Mouse (Mus musculus) retina, embryonic 14.5 days (tissue): ENCODE data around the gene Hyls1.
A peak's percentile ranks its signal among the peaks of the same experiment; 100 is the strongest.

ENCODE experiments used
- DNase-seq: peaks from one replicate; pipeline ENCODE4 v3.0.0-alpha.2; 2015; ENCODE audit warnings: low spot score

Hyls1 gene

DNA sequence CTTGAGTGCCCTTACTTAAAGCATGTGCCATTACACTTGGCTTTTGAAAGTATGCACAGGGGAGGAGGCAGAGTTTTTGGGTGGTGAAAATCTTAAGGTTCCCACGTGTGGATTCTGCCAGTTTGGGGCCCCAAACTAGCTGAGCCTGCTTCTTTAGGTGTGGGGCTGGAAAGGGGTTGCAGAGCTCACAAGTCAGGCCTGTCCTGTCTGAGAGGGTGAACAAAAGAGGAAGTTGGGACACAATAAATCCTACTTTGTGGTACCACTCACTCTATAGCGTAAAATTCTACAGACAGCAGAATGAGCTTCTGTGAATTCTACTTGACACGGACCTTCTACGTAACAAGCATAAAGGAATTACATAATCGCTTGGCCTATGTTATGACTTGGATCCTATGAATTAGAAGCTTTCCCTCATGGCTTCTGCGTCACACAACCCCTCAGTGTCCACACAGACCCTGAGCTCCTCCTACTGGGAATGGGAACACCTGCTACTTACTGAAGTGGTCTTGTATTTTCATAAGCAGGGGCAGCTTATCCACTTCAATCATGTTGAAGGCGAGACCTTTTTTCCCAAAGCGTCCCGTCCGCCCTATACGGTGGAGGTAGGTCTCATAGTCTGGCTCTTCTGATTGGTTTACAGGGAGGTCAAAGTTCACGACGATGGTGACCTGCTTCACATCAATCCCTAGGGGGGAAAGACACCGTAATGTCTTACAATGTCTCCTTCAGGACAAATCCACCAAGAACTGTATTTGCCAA, 26.9 kb downstream of the Hyls1 start:
- no peak for DNase-seq

DNA sequence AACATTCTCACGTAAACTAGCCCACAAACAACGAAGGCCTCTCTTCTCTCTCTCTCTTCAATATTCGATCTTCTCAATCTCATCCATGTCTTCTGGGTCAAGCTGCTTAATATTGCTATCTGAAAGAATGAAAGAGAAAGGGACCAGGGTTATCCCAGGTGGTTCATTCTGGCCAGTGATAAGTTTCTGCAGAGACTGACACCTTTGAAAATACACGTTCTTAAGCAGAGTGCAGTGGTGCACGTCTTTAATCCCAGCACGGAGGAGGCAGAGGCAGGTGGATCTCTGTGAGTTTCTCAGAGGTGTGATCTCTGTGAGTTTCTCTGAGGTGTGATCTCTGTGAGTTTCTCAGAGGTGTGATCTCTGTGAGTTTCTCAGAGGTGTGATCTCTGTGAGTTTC, 28.3 kb downstream of the Hyls1 start:
- DNase-seq = no peak

DNA sequence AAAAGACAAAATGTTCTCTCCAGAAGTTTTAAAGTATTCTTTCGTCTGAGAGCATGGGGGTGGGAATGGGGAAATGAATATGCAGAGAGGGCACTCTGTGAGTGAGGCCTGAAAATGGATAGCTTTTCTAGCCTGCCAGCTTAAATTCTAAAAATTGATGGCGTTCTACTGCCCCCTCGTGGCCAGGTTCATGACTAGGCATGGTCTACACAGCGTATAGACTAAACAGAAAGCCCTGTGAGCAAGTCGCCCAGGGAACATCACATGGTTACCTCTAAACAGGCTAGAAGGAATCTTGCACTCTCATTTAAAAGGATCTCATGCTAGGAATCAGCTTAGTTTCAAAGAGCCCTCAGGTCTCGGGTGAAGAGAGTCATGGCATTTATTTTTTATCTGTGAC, 28.7 kb downstream of the Hyls1 start:
- DNase-seq = peak; percentile 93

DNA sequence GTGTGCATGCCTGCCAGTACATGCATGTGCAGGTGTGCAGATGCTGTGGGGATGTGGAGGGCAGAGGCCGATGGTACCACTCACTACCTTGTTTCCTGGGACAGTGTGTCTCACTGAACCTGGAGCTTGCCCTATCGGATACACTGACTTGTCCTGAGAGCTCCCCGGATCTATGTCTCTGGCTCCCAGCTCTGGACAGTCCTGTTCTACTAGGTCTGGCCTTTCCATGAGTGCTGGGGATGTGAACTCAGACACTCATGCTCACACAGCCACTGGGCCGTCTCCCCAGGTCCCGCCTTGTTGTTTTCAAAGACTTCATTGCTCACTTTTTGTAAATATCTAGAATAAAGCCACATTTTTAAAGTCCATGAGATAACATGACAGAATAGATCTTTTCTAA, 29.2 kb downstream of the Hyls1 start:
- DNase-seq = no peak

DNA sequence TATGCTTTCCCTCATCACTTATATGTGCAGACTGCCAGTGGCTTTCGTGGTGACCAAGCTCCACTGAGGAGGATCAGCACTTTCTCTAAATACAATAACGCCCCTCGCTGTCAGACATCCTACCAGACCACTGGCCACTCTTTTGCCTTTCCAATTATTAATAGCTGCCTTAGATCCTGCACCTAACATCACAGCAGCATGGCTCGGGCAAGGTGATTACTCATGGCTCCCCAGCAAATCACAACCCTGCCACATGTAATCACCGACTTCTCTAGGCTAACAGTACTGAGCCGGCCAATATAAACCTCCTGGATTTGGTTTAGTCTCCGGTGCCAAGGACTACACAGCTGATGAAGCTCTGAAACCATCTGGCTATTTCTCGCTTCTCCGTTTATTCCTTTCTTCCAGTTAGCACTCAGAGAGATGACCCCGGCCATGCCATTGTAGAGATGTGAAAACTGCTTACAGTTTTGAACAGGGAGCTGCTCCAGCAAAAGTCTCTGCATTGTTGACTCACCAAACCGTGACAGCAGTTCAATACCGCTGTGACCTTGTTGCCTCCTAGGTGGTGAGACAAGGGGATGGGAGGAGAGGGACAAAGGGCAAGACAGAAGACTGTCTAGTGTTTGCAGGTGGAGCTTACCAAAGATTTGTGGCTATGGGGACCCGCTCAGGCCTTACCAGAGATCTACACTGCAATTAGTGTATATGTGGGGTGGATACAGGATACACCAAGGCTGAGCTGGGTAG, 31.0 kb downstream of the Hyls1 start:
- DNase-seq = no peak

DNA sequence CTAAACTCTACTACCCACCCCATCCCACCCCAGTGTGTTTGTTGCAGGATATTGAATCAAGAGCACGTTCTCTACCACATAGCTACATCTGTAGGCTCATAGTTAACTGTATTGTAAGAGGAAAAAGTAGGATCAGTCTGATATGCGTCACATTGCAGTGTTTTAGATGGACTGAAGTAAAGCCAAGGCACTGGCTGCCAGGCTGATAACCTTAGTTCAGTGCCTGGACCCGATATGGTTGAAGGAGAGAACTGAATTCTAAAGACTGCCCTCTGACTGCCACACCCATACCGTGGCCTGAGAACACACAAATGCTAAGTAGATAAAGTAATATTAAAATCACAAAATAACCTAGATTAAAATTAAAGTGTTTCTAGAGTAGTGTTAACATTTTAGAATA, 34.3 kb downstream of the Hyls1 start:
- no peak for DNase-seq

DNA sequence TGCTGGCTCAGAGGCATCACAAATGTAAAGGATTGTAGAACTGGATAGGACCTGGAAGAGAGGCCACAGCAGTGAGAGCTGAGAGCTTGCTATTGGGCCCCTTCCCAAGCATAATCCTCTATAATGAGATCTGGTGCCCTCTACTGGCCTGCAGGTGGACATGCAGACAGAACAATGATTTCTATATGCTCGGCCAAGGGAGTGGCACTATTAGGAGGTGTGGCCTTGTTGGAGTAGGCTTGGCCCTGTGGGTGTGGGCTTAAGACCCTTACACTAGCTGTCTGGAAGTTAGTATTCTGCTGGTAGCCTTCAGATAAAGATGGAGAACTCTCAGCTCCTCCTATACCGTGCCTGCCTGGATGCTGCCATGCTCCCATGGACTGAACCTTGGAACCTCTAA, 35.1 kb downstream of the Hyls1 start:
- peak; percentile 91 for DNase-seq

DNA sequence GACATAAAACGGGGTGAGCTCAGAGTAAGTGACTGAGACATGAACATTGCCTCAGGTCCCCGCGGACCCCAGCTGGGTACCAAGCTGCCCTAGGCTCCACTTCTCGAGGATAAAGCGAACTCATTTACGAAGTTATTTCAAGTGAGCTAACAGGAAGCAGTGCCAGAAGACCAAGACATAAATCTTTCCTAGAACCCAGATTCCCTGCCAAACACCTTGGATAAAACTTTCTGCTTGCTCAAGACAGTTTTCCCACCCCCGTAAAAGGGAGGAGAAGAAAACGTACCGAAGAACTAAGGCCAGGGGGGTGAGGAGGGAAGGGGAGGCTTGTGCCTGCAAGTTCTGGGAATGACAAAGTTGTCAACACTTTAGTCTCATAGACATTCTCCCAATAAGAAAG, 36.9 kb downstream of the Hyls1 start:
- no peak for DNase-seq

DNA sequence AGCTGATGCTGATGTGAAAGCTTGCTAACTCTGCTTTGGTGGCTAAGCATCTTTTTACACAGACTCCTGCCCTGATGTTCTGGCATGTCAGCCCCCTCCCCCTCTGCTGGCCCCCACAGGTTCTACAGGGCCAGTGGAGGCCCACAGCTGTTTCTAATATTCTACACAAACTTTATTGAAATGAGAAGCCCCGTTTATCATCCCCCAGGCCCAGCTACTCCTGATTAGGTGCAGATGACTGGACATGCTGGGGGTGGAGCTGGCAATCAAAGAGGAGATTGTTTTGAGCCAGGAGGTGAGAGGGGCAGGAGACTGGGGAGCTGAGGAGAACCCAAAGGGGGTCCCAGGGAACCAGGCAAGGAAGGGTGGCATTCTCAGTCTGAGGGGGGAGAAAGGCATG, 40.4 kb downstream of the Hyls1 start:
- no peak for DNase-seq

DNA sequence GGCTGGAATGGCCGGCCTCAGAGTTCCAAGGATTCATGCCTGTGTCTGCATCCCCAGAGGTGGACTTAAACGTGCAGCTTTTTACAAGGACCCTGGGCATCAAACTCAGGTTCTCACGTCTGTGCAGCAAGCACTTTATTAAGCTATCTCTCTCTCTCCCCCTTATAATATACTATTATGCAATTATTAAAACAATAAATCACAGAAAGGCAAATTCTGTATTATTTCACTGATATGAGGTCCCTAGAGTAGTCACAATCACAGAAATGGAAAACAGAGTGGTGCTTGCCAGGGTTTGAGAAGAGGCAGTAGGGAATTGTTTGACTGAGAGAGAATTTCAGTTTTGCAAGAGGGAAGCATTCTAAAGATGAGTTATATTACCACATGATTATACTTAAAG, 41.1 kb downstream of the Hyls1 start:
- no peak for DNase-seq

DNA sequence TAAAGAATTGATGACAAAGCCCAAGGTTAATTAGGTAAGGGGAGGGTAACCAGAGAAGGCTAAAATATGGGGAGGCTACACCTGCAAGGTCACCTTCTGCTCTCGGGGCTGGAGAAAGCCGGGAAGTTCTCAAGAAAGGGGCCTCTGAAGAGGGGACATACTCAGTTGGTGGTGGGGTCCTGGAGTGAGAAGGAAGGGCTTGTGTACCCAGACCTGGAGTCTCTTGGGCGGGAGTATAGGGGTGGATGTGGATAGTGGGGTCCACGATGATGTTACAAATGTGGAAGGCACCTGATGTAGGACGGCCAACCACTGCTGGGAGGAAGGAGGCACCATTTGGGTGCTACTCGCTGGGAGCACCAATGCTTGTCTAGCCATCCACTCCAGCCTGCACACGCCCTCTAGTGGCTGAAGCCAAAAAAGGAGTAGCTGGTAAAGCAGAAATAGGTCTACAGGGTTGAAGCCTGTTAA, 46.2 kb downstream of the Hyls1 start:
- peak; percentile 85 for DNase-seq

DNA sequence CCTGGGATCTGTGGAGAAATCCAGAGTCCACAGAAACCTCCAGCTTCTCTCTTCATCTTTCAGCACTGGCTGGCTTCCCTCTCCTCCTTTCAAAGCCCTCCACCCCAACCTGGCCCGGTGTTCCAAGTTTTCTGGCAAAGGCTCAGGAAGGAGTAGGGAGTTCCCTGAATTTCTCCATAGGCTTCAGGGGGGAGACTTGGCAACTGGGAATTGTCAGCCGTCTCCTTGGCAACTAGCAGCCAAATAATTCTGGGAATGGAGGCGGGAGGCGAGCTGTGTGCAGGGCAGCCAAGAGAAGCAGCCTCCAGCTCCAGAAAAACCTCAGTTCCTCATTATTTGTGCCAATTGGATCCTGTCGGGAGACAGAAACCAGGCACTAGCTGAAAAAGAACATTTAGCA, 46.7 kb downstream of the Hyls1 start:
- DNase-seq = no peak

DNA sequence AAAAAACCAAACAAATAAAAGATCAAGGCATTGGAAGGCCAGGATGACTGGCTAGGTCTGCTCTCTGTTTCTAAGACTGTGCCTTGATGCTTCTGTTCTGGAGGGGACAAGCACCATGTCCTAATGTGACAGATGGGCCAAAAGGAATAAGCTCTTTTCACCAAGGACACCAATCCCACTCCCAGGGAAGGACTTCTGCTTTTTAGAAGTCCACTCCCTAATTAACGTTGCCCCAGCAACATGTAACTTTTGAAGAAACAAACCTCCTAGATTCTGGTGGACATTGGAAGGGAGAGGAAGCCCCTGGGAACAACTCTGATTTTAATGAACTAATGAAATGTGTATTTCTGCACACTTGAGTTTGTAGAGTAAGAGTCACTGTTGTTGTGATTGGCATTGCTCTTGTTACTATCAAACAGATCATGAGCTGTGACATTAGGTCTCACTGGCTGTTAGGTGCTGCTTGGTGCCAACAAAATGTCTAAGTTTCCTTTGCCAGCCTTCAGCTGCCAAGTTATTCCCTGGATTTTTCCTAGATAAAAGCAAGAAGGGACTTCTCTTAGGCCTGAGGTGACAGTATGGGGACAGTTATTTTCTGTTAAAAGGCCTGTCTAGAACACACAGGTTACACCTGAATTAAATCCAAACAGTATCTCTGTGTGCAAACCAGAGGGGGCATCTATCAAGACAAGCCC, 47.2 kb downstream of the Hyls1 start:
- no peak for DNase-seq

DNA sequence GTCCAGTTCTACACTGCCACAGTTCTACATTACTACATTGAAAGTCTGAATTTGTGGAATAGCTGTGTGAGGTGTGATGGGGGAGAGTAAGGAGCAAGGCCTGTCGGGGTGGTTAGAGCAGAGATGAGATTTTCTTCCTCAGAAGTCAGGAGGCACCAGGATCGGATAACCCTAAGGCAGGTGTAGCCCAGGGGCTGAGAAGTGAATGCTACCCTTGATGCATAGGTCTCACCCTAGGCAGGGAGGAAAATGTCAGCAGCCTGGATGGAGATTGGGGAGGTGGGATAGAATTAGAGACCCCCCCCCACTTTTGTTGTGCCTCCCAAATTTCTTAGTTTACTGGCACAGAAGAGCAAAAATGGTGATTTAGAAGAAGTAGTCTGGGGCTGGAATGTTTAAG, 48.0 kb downstream of the Hyls1 start:
- no peak for DNase-seq

DNA sequence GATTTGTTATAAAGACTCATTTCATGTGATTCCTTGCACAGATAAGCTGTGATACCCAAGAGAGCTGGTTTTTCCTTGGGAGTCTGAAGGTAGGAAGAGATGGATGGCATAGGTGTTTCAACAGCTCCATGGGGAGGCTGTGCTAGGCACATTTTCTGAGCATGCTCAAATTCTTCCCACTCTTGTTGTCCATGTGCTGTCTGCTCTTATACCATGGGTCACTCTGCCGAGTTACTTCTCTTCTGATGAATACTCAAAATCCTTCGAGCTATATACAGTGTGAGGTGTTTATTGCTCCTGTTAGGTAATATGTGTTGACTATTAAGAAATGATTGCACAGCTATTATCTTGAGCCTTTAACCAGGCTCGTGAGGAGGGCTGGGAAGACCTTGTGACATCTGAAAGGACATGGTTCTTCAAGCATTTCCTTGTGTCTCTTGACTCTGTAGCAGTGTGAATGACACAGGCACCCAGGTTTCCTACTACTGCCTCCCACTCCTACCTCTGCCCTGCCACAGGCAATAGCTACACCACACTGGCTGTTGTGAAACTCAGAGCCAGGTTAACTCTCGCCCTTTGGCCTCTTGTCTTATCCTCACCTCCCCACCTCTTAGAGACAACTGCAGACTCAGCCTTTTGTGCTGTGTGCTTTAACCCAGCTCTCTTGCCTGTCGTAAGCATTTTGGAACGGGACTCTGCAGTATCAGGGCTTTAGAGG, 49.4 kb downstream of the Hyls1 start:
- DNase-seq = no peak

DNA sequence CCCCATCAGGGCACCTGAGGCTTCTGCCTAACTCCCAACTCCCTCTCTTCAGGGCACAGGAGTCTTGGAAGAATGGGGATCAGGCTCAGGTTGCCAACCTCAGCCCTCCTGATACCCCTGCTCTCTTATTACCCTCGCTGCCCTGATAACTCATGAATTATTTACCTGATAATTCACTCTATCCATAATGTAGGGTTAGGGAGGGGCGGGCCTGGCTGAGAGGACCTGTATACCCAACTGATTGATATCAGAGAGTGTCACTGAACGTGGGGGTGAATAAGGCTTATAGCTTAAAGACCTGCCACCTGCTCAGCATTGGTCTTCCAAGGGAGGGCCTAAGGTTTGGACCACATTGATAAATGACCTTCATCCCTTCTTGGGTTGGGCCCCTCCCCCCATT, 52.0 kb downstream of the Hyls1 start, which contains the start of gene Gm1113:
Gene Gm1113, minus strand, starts transcription at position 101 of the 400 bp plus-strand sequence.
- no peak for DNase-seq

DNA sequence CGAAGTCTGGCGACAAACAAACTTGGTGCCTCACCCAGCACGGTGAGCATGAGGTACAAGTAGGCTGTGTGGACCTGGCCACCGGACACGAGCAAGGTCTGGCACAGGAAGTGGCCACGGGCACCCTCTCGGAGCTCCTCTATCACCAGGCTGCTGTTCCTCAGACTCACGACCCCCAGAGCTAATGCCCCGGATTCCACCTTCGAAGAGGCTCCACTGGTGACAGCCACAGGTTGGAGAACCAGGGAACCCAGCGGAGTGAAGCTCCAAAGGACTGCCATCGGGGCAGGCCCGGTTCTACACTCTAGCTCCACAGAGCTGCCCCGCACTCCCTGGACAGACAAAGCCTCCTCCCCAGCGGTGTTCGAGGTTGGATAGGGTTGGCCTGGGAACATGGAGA, 53.5 kb downstream of the Hyls1 start:
- DNase-seq = no peak

DNA sequence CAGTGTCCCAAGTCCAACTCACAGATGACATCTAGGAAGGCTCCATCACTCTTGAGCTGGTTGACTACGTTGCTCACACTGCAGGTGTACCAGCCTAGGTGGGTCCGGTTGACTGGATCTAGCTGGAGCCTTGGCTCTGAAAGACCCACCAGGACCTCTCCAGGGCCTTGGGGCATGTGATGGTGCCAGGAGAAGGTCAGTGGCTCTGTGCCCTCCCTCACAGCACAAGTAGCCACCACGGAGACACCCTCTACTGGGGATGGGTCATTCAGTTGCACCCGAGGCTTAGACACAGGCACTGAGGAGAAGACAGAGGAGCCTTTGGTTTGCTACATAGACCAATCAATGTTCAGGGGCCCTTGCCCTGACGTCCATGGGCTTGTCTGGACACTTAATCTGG, 54.0 kb downstream of the Hyls1 start:
- DNase-seq = no peak

DNA sequence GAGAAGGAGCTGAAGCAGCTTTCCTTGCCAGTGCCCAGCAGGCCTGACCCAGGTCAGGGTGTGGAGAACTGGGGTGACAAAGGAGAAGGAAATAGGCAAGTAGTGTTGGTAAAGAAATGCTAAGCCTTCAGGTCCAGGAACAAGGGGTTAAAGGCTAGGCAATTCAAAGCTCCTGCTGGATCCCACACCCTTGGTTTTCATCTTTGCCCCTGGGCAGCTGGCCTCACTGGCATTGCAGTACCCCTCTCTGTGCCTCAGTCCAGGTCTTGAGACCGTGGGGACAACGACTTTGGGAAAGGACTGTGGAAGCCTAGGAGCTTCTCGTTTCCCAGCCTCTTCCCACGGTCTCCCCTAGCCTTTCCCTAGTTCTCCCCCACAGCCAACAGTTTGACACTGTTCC, 56.3 kb downstream of the Hyls1 start:
- DNase-seq = no peak
